Comparison of ENCODE assay signal across 19 mouse cellular contexts in the genomic region with DNA sequence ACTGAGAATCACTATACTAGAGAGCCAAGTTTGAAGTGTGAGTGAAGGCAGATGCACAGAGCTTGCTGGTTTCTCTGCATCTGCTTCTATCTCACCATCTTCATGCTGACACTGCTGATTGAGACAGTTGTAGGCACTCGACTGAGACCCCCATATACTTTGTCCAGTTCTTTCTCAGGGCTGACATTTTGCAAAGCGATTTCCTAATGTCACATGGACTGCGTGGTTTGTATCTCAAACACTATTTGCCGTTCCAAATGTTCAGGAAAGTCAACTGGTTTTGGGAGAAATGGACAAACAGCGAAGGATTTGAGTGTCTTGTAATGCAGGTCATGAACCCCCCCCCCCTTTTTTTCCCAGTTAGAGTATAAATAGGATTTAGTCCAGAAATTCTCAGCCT. TPM values are rescaled to one million over a fixed set of nuclear protein-coding genes. Genes with fewer than 3 reads are reported as not detected.
DNase-seq lines count a peak whose midpoint lies in the region; ATAC-seq and TF ChIP-seq lines count a peak whose summit lies in the region.
"Had no signal": no experiment of that assay in that cellular context is flagged by ENCODE, and none has a peak within 500 bp of the region (broad histone marks: within the 10 kb centered on the region; RNA-seq: fewer than 3 reads in every experiment).

No protein-coding gene starts in this region.

- H3K27me3 ChIP-seq in hindbrain, embryonic 11.5 days (ENCODE audit: control insufficient read depth, insufficient read depth, low read length): peaks cover 3% of the 10 kb centered on the region; the same call in 1 of the 2 replicates
- H3K27me3 ChIP-seq in hindbrain, embryonic 10.5 days (ENCODE audit: insufficient read depth, poor library complexity, severe bottlenecking): peaks cover 27% of the 10 kb centered on the region
- H3K27me3 ChIP-seq in lung, postnatal 0 days (replicated peaks; ENCODE audit: insufficient read depth, low read length): no peaks in the 10 kb centered on the region
- no peaks in the 10 kb centered on the region for H3K27me3 ChIP-seq in hindbrain, postnatal 0 days (ENCODE audit: insufficient read depth, low read length)

- peak; percentile 62; the same call in 1 of the 2 replicates for TF ChIP-seq EP300 in lung, postnatal 0 days (IDR thresholded peaks at IDR 0.05)

- 0 out of 2 replicates have a peak, but pooled peaks cover 4% of the 10 kb centered on the region for H3K4me1 ChIP-seq in hindbrain, embryonic 11.5 days (replicated peaks; ENCODE audit: control insufficient read depth, insufficient read depth, low read length)
- peaks cover 44% of the 10 kb centered on the region for H3K4me1 ChIP-seq in hindbrain, embryonic 10.5 days (replicated peaks)
- H3K4me1 ChIP-seq in lung, postnatal 0 days (ENCODE audit: insufficient read depth, low read depth, low read length): peaks cover 13% of the 10 kb centered on the region; the same call in 1 of the 2 replicates
- H3K4me1 ChIP-seq in hindbrain, postnatal 0 days (ENCODE audit: insufficient read depth, low read length): no peaks in the 10 kb centered on the region; the same call in 1 of the 2 replicates

- H3K27ac ChIP-seq in hindbrain, embryonic 11.5 days (ENCODE audit: low read depth, low read length): no peak overlapping the region
- no peak overlapping the region for H3K27ac ChIP-seq in hindbrain, embryonic 10.5 days
- H3K27ac ChIP-seq in lung, postnatal 0 days (ENCODE audit: low read length): no peak overlapping the region
- peak overlapping the region; percentile 72; the same call in 1 of the 2 replicates for H3K27ac ChIP-seq in hindbrain, postnatal 0 days
- H3K27ac ChIP-seq: forebrain, embryonic 10.5 days; left cerebral cortex, adult 2 months; liver, embryonic 13.5 days; macrophage; stomach, postnatal 0 days had no signal

- peak; percentile 53 for DNase-seq in heart, adult 11 months
- no peak for DNase-seq in heart, adult 9 months (ENCODE audit: low spot score in 2 of 2)
- DNase-seq in hindbrain, embryonic 11.5 days (ENCODE audit: low spot score): peak; percentile 4
- DNase-seq in hindbrain, embryonic 10.5 days (ENCODE audit: low spot score): no peak
- peak; percentile 85 for DNase-seq in lung, postnatal 0 days (ENCODE audit: low spot score)
- no peak for DNase-seq in lung, postnatal 25 days (ENCODE audit: low spot score)
- no peak for DNase-seq in hindbrain, postnatal 0 days (ENCODE audit: low spot score)
- DNase-seq in spleen, postnatal 4 days (ENCODE audit: low spot score in 2 of 2): no peak
- DNase-seq: adrenal gland, postnatal 36 days; cerebellum, adult 9-10 months; gastrocnemius, postnatal 25 days; kidney, adult 18-20 months; liver, embryonic 13.5 days had no signal

- no peaks in the 10 kb centered on the region for H3K9me3 ChIP-seq in hindbrain, embryonic 11.5 days (ENCODE audit: control insufficient read depth, low read length)
- no peaks in the 10 kb centered on the region for H3K9me3 ChIP-seq in hindbrain, embryonic 10.5 days
- no peaks in the 10 kb centered on the region for H3K9me3 ChIP-seq in lung, postnatal 0 days (ENCODE audit: low read length)
- H3K9me3 ChIP-seq in hindbrain, postnatal 0 days (ENCODE audit: low read length): no peaks in the 10 kb centered on the region
- H3K9me3 ChIP-seq: forebrain, embryonic 10.5 days; liver, embryonic 13.5 days; midbrain, embryonic 15.5 days had no signal

- H3K4me2 ChIP-seq in hindbrain, embryonic 11.5 days (replicated peaks; ENCODE audit: low read depth, low read length): no peak overlapping the region
- H3K4me2 ChIP-seq in lung, postnatal 0 days (replicated peaks; ENCODE audit: low read depth, low read length): no peak overlapping the region; the same call in 1 of the 2 replicates
- peak overlapping the region; percentile 17; the same call in 1 of the 2 replicates for H3K4me2 ChIP-seq in hindbrain, postnatal 0 days (ENCODE audit: low read depth, low read length)
- H3K4me2 ChIP-seq: liver, embryonic 13.5 days had no signal

- no peak overlapping the region for H3K4me3 ChIP-seq in hindbrain, embryonic 11.5 days (ENCODE audit: low read depth, low read length)
- H3K4me3 ChIP-seq in hindbrain, embryonic 10.5 days: no peak overlapping the region
- H3K4me3 ChIP-seq in lung, postnatal 0 days (ENCODE audit: low read depth, low read length): no peak overlapping the region
- H3K4me3 ChIP-seq in hindbrain, postnatal 0 days (ENCODE audit: low read length): no peak overlapping the region
- H3K4me3 ChIP-seq: left cerebral cortex, adult 2 months; liver, embryonic 13.5 days; midbrain, embryonic 15.5 days had no signal

- H3K36me3 ChIP-seq in hindbrain, embryonic 11.5 days (ENCODE audit: control insufficient read depth, insufficient read depth, low read length): no peaks in the 10 kb centered on the region
- H3K36me3 ChIP-seq in hindbrain, embryonic 10.5 days: no peaks in the 10 kb centered on the region
- no peaks in the 10 kb centered on the region for H3K36me3 ChIP-seq in lung, postnatal 0 days (ENCODE audit: insufficient read depth, low read length)
- no peaks in the 10 kb centered on the region for H3K36me3 ChIP-seq in hindbrain, postnatal 0 days (ENCODE audit: insufficient read depth, low read length)
- H3K36me3 ChIP-seq: forebrain, embryonic 10.5 days; liver, embryonic 13.5 days; midbrain, embryonic 15.5 days had no signal

- WGBS in hindbrain, embryonic 11.5 days: 88% methylated on average over 5 of the region's 5 CpGs
- WGBS in hindbrain, embryonic 10.5 days: 80% methylated on average over 5 of the region's 5 CpGs
- 54% methylated on average over 5 of the region's 5 CpGs for WGBS in lung, postnatal 0 days
- WGBS in hindbrain, postnatal 0 days: 83% methylated on average over 5 of the region's 5 CpGs

- H3K9ac ChIP-seq in hindbrain, embryonic 11.5 days (ENCODE audit: low read depth, low read length): no peak overlapping the region
- no peak overlapping the region for H3K9ac ChIP-seq in lung, postnatal 0 days (replicated peaks; ENCODE audit: low read depth)
- H3K9ac ChIP-seq in hindbrain, postnatal 0 days (replicated peaks; ENCODE audit: low read length): no peak overlapping the region
- H3K9ac ChIP-seq: forebrain, postnatal 0 days; liver, embryonic 13.5 days; midbrain, embryonic 15.5 days had no signal

- no peak for ATAC-seq in hindbrain, embryonic 11.5 days (ENCODE audit: low FRiP score)
- peak; percentile 72 for ATAC-seq in lung, postnatal 0 days
- no peak for ATAC-seq in hindbrain, postnatal 0 days

- TF ChIP-seq CTCF in lung, postnatal 0 days (IDR thresholded peaks at IDR 0.05): no peak
- TF ChIP-seq CTCF in hindbrain, postnatal 0 days (IDR thresholded peaks at IDR 0.05; ENCODE audit: low read depth): no peak

RNA-seq across cellular contexts. Expression of a gene that starts 1.0 kb away (rescaled TPM):
- polyA plus RNA-seq in hindbrain, embryonic 11.5 days (2014; fragmentation: Nextera tagmentation; extraction: Ambion mirVana): 91.7 and 103 TPM in 2 replicates
- polyA plus RNA-seq in hindbrain, embryonic 10.5 days (2016; fragmentation: Nextera tagmentation; extraction: Ambion mirVana): 68.2 and 70.8 TPM in 2 replicates
- polyA plus RNA-seq in lung, postnatal 0 days (2015; fragmentation: Nextera tagmentation; extraction: Ambion mirVana): 271 and 276 TPM in 2 replicates
- 234 and 251 TPM in 2 replicates for total RNA-seq in hindbrain, postnatal 0 days (2014; rRNA removed)
- polyA plus RNA-seq in hindbrain, postnatal 0 days (2015; fragmentation: Nextera tagmentation; extraction: Ambion mirVana): 505 and 540 TPM in 2 replicates

Comparison
In these comparisons a context has a peak if more than half of its experiments do, and no peak if none do; other contexts are left out.
1. DNase-seq: peak in heart, adult 11 months (single experiment), hindbrain, embryonic 11.5 days (single experiment) and lung, postnatal 0 days (single experiment); none in heart, adult 9 months (0 of 2), hindbrain, embryonic 10.5 days (single experiment), lung, postnatal 25 days (single experiment), hindbrain, postnatal 0 days (single experiment) and spleen, postnatal 4 days (0 of 2).